Mouse (Mus musculus): ENCODE results near the gene Laptm4a. TPM values are rescaled to one million over a fixed set of nuclear protein-coding genes. Genes with fewer than 3 reads are reported as not detected.
"Not testable (repeated sequence)": the region's sequence is repeated elsewhere in the genome, so short reads cannot be mapped to it uniquely, and the experiment has no call there.

Gene Laptm4a
- total RNA-seq, 1 experiment from 2014 or later, result 503 TPM

DNA sequence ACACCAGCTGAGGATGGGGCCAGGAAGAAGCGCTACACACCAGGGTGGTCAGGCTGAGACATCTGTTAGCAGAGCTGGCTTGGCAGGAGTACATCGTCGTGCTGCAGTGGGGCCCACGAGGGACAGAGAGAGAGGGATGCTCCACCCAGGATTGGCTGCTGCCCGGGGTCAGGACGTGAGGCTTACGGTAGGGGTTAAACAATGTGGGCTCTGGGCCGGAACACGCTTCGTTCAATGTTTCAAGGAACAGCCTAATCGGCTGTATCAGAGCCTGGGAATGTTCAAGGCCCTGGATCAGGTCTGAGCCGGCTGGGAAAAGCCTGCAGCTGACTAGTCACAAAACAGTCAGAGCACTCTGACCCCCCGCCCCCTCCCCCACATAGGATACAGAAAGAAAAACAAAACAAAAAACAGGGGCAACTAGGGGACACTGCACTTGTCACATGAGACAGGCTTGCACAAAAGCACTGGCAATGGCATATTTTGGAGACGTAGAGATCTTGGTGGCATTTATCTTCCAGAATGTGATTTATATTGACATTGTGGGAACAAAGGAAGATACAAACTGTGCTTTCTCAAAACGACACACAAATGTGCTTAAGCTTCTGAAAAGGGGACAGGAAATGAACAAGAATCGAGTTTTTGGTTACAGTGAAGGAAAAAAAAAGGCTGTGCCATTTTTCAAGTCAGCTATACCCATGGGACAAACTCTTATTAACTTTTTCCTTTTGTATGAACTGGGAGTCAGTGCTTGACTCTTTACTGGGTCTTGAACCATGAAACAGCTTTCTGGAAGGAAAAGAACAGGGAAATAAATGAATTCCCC lies 8.4 kb upstream of the Laptm4a start:
- peak; percentile 55 for DNase-seq

DNA sequence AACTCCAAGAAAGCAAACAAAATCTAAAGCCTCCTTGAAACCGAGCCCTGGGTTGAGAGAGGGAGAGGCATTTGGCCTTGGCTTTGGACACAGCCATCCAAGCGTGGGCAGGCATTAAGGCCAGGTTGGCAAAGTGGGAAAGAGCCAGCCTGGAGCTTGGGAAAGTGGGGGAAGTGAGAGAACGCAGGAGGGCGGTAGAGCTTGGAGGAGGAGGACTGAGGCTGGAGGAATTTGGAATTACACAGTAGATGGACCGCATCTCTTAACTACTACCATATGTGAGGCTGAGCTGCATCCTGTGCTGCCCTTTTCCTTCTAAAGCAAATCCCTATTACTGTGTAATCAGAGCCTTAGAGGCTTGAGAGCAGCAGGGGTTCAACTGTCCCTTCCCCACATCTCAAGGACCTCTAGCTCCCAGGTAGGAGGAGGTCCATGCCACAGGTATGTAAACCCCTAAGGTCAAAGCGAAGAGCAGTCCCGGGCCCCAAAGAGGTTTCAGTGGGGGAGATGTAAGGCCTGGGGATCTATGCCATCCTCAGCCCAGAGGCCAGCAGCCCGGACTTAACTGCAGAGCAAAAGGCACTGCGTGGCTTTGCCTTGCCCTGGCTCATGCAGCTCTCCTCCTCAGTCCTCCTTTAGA lies 7.6 kb upstream of the Laptm4a start:
- DNase-seq, result peak; percentile 54

DNA sequence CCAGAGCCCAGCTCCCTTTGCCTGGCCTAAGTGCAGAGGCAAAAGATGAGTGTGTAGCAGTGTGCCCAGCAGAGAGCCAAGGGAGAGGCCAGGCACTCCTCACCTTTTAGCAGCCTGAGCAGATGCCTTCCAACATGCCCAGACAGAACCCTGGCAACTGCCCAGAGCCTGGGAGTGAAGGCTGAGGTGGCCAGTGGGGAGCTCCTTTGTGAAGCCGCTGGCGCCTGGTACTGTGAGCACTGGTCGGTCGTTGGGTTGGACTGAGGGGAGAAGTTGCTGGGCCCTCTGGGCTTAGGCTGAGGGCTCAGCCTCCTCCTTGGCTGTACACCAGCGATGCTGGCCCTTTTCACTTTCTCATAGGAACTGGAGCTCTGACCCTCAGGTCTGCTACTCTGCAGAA lies 5.1 kb upstream of the Laptm4a start:
- peak; percentile 65 for DNase-seq

DNA sequence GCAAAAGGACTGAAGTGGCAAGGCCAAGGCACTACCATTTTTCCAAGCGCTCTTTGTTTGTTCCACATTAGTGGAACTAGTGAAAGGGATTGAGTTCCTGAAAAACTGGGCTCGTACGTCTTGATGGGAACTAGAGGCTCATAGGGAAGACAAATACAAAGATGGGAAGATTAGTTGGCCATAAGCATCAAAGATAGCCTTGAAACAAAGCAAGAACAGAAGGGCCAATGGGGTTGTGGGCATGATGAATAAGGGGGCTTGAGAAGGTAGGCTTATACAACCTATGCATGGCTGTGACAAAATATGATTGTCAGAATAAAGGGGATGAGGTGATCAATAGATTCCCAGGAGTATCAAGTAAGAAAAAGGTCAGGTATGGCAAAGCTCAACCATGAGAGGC lies 2.2 kb upstream of the Laptm4a start:
- DNase-seq, result no peak

DNA sequence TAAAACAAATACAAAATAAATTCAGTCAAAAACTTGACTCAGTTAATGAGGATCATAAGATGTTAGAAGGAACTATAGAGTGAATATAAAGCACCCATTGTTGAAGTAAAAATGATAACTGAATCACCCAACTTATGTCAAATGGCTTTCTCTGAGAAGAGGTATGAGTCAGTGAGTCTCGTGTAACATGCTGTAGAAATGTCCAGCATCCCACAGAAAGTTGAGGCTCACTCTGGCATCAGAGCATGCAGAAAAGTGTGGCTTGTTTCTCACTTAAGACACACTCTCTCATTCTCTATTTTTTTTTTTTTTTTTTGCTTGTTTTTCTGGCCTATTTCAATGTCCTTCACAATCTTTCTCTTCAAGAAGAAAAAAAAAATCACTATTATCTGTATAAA lies 469 bp upstream of the Laptm4a start:
- DNase-seq, result no peak

DNA sequence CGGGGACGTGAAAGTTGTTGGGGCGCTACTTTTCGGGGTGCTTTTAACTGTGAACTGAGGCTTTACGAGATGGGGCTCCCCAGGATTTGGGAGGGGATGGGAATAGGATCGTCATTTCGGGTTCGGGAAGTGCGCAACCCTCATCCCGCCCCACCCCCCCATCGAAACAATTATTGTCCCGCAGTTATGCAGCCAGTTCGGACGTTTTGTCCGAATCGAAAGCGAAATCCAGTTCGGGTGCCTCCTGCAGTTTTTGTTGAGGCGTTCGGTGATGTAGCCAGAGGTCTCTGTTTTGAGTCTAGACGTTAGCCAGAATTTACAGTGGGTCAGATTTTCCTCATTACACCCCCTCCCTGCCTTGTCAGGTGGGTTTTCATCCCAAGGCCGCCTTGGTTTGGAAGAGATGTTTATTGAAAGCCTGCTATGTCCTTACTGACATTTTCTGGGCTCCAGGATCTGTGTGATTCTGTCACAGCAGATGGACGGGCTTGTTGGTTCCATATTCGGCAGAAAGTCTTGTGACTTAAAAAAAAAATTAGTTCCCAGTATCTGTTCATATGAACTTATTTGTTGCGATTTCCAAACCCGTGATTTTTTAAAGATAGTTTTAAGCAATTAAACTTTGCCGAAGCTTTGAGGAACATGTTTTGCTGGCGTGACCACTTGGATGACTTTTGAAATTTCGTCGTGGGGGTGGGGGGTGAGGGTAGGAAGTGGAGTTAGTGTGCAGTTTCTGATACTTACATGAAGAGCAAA lies 1.1 kb downstream of the Laptm4a start:
- DNase-seq, result no peak

DNA sequence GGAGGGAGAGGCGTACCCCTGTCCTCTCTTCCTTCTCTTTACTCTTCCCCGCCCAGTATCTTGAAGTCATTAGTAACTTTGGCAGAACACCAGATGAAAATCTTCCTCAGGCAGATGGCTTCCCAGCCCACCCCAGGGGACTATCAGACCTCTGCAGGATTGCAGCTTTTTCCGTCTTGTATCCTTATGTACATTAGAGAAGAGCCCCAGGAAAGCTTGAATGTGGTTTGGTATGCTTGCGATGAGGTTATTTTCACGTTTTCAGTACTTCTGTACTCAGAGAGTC lies 1.6 kb downstream of the Laptm4a start:
- DNase-seq, result no peak

DNA sequence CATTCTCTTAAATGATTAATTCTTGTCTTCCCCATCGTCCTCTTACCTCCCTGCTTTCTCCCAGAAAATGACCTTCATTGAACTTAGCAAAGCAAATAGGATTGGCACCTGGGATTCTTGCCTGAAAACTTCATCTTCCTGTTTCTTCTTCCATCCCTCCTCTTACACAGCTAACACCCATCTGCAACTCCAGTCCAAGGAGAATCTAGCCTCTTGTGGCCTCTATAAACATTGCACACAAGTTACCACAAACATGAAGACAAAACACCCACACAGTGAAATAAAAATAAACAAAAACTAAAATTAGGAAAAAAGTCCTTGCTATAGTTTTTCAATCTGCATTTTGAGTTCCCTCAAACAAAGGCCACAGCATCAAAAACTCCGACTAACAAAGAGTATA lies 2.1 kb downstream of the Laptm4a start:
- DNase-seq, result no peak

DNA sequence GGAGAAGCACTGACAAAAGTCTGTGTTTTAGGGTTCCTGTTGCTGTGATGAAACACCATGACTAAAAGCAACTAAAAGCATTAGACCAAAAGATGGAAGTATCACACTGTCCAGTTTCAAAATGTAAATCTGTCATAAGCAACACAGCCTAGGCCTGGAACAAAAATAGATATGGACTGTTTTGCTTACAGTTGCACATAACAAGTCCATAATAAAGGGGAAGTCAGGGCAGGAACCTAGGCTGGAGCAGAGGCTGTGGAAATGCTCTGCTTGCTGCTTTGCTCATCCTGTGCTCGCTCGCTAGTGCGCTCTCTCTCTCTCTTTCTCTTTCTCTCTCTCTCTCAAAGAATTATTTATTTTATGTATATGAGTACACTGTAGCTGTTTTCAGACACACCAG lies 6.2 kb downstream of the Laptm4a start:
- no peak for DNase-seq

DNA sequence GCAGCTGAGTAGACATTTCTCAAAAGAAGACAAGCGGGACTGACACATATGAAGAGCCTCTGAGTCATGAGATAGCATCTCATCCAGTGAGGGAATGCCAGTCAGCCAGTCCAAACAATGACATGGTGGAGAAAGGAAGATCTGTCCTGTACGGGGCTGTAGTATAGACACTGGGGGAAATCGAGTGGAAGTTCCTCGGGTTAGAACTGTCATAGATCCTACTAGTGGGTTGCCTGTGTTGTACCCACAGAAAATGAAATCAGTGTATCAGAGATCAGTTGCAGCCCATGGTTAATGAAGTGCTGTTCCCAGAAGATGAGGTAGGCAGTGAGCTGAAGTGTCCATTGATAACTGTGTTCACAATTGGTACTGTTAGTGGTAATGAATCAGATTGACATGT lies 7.3 kb downstream of the Laptm4a start:
- no peak for DNase-seq

DNA sequence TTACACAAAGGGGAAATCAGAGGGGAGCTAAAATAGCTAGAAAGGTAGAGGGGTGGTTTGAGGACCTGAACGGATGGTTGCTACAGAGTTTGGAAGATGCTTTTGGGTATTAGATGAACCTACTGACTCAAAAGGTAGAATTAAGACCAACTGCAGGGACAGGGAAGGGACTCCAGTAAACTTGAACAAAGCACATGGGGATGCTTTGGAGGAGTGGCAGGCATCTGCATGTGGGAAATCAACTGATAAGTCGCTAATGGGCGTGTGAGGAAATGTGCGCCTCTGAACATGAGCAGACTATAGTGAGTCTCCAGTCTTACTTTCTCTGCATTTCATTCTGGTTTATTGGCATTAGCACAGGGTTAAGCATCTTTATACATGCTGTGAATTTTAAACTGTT lies 9.6 kb downstream of the Laptm4a start:
- DNase-seq, result no peak

DNA sequence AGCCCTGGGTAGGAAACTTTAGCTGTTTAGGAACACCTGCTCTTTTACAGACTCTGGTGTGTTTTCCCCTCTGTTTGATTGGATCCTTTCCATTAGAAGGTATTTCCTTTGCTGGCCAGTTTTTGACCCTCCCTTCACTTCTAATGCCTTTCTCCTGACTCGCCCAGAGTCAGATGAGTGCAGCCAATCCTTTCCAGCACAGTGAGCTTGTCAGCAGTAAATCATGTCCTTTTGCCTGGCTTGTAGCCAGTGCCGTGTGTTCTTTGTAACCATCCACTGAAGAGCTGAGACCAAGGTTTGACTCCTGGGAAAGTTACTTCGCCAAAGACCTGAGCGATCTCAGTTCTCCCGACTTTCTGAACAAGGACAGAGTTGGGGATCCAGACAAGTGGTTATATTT lies 13.9 kb downstream of the Laptm4a start:
- peak; percentile 67 for DNase-seq

DNA sequence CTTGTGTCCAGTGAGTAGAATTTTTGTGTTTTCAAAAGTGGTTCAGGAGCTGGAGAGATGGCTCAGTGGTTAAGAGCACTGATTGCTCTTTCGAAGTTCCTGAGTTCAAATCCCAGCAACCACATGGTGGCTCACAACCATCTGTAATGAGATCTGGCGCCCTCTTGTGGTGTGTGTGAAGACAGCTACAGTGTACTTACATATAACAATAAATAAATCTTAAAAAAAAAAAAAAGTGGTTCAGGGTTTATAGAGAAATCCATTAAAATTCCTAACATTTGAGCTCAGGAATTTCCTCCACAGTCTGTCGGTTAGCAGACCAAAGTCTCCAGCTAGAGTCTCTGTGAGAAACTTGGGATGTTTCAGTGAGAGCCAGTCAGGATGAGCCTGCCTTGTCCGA lies 14.7 kb downstream of the Laptm4a start:
- DNase-seq, result not testable (repeated sequence)

DNA sequence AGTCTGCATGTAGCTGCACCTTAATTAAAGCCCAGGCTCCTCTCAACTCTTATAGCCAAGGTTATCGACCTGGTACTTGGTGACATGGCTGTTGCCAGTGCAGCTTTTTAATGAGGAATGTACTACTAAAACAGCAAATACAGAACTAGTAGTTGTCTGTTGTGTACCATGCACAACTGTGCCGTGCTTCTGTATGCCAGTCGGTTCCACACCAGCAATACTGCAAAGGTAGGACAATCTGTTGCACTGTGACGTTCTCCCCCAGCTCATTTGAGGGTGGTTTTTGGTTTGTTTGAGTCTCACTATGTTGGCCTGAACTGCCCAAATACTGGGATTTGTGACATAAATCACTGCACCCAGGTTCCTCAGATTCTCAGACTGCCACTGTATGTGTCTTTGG lies 18.0 kb downstream of the Laptm4a start:
- no peak for DNase-seq

DNA sequence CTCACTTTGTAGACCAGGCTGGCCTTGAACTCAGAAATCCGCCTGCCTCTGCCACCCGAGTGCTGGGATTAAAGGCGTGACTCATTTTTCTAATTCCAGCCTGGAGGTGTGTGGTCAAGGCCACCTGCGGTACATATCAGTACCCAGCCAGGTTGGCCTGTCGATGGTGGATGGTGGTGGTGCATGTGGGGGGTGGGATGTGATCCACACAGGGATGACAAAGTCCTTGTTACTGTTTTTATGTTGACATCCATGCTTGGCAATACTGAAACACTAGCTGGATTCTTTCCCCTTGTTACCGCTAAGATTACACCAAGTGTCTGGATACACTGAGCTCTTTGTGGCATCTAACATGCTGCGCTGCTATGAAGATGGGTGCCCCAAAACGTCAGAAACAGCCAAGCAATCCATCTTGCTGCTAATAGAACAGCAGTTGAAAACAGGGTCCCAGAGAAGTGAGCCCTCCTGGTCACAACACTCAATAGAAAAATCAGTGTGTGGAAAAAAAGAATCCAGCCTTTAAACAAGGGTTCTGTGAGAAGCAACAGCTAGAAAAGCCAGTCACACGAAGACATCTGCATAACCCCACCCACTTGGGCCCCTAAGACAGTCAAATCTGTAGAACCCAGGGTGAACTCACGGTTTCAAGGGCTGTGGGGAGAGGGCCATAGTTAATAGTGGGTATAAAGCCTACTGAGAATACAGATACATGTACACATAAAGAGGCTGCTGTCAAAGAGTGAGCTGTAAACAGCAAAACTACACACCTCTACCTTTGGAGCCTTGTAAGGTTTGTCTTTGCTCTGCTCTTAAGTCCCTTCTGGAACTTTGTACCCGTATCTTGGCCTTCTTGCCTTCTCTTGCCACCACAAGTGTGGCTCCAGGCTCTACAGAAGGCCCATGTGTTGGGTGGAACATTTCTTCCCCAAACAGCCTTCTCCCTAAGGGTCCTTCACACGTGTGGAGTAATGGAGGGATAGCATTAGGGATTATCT lies 18.8 kb downstream of the Laptm4a start:
- DNase-seq, result no peak

DNA sequence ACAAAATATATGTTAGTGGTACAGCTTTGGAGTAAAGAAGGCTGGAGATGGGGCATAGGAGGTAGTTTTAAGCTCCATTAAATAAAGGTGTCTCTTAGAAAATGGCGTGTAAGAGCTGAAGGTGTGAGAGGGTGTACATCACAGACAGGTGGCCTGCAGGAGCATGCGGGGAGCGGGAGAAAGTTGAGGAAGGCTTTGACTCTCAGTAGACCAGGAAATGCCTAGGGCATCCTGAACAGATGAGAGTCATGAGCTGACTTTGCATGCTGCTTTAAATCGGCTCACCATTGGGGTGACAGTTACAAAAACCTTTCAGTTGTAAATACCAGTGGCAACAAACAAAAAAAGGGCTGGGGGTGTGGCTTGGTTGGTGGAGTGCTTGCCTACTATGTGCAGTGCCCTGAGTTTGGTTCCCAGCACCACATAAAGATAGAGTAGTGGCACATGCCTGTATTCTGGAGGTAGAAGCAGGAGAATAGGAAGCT lies 19.7 kb downstream of the Laptm4a start:
- DNase-seq, result no peak

DNA sequence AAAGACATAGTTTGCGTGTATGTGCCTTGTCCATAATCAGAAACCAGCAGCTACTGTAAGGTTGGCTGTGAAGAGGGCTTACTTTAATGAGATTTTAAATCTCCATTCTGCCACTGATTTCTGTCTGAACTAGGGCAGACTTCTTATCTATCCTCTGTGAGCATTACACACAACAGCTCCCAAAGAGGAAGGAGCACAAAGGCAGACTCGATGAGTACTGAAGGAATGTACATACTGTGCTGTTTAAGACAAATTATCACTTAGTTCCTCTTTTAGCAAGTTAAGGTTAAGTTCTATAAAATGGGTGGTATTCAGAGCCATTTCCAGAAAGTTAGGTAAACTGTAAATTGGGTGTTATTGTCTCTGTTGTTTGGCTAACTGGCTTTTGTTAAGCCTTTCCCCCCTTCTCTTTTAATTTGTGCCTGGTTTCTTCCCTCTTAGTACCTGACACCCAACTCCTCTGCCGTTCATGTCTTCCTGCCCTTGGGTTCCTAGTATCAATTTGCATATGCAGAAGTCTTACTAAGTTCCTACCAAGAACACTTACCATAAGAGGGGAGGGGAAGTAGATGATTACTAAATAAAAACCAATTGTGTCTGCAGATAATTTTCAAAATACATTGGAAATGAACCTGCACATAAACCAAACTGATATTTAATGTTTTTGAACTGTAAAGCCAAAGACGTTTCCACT lies 20.4 kb downstream of the Laptm4a start:
- no peak for DNase-seq

DNA sequence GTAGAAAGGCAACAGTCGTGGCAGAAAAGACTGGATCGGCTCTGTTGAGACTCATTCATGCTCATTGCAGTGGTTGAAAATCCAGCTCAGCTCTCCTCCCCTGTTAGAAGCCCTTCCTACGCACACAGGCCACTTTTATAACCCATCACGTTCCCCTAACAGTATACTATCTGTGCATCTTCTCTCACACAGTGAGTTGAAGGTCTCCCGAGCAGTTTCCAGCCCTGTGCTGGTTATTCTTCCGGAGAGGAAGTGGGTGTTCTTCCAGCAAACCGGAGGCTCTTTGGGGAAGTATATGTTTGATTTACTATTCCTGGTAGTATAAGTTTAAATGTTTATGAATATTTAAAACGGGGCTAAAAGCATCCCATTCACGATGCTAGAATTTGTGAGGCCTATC lies 25.7 kb downstream of the Laptm4a start:
- no peak for DNase-seq

DNA sequence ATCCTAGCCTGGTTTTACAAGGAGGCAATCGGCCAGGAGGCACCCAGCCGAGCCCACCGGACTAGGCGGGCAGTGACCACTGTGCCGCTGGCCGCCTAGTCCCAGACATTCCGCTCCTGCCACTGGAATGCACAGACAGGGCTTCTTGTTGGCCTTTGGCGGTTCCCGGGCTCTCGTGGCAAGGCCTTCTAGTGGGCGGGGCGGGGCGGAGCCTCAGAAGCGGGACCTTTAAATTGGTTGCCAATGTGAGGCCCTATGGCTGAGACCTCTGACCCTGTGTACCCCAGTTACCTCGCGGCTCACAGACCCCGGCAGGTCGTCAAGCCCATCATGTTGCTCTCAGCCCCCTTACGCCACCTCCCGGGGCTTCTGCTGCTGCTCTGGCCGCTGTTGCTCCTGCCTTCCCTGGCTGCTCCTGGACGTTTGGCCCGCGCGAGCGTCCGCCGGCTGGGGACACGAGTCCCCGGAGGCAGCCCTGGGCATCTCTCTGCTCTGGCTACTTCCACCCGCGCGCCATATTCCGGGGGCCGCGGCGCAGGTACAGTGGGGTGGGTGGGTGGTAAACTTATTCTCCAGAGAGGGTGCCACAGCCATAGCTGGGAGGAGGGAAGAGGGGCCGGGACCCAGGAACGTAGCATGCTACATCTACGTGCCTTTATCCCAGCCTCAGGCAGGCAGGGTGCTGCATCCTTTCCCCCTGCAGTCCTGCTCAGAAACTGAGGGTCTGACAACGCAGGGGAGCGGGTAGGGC lies 26.4 kb downstream of the Laptm4a start, which contains the start of gene Matn3:
Gene Matn3 (plus strand): TSS at position 216 of the 751 bp plus-strand sequence.
- DNase-seq, result peak; percentile 81

DNA sequence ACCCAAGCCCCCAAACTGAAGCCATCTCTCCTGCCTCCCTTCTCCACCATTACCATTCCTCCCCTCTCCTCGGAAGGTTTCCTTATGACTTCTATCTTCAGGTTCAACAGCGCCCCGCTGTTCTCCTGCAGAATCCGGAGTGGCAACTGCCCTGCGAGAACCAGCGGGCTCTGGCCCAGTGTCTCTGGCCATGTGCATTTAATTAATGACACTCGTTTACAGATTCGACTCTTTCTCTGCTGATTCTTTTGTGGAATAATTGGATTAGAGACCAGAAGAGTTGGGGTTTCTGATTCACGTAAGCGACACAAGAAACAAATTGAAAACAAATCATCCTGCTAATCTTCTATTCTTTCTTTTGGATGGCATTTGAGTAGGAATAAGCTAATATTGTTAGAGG lies 31.7 kb downstream of the Laptm4a start:
- DNase-seq, result no peak

DNA sequence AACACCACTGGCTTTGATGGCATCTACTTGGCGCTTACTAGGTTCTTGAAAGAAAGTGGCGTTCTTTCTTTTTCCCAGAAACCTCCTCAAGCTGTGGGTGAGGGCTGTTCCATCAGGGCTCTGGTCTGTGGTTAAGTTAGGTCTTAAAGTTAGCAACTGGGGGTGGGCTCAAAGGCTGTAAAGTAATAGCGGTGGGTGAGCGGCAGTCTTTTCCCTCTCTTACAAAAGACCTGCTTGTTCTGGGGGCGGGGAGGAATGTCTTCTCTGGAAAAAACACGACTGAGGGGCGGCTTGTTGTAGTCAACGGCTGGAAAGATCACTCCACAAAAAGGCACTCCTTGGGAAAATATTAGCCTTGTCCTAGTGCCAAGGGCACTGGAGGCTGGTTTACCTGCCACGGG lies 32.7 kb downstream of the Laptm4a start:
- no peak for DNase-seq
